Mouse (Mus musculus) urinary bladder, postnatal 14 days (tissue): ENCODE measurements around the gene H2afb3.
A peak's percentile ranks its signal among the peaks of the same experiment; 100 is the strongest.
"Not testable (repeated sequence)": the region's sequence is repeated elsewhere in the genome, so short reads cannot be mapped to it uniquely, and the experiment has no call there.

ENCODE experiments used
- DNase-seq: peaks from one replicate; pipeline ENCODE4 v3.0.0; 2021; ENCODE audit warnings: low spot score

Gene H2afb3

DNA sequence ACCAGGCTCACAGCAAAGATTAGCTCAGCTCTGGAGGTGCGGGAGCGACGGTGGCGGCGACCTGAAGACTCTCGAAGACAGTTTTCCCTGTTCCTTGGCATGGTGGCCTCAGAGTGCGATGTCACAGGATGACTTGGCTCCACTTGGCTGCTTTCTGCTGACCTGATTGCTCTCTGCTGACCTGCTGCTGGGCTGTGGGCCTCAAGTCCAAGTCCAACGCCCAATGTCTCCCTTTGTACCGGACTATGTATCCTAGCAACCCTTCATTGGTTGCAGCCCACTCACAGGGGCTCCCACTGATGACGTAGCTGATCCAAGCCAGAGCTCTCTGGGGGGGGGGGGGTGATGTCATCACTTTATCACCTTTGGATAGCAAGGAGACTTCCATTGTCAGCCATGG lies at the start of gene H2afb3:
Gene H2afb3 (minus strand): TSS at position 101 of the 400 bp plus-strand sequence.
- DNase-seq: not testable (repeated sequence)

DNA sequence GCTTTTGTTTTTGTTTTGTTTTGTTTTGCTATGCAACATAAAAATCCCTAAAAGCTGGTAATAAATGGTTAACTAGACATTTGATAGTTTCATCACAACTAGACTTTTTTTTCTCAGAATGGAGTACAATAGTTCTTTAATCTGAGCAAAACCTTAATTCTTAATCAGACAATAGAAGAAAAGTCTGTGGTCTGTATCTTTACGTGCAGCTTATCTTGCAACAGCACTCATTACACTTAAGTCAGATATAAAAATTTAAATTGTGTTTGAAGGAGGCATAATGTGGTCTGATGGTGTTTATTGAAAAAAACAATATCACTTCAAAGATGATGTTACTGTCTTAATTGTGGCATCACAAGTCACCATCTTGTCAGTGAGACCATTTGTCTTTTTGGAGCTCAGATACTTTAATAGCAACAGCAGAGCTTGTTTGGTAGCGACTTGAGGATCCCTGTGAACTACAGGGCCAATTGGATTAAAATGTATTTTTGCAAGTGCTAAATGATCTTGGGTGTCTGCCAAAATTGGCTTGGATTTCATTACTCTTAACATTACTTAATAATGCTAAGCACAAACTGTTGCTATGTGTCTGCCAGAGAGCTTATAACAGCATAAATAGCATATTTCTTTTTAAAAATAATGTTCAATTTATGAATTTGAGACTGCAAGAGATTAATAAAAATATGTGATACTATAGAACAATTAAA lies 11.3 kb downstream of the H2afb3 start:
- DNase-seq: no peak

DNA sequence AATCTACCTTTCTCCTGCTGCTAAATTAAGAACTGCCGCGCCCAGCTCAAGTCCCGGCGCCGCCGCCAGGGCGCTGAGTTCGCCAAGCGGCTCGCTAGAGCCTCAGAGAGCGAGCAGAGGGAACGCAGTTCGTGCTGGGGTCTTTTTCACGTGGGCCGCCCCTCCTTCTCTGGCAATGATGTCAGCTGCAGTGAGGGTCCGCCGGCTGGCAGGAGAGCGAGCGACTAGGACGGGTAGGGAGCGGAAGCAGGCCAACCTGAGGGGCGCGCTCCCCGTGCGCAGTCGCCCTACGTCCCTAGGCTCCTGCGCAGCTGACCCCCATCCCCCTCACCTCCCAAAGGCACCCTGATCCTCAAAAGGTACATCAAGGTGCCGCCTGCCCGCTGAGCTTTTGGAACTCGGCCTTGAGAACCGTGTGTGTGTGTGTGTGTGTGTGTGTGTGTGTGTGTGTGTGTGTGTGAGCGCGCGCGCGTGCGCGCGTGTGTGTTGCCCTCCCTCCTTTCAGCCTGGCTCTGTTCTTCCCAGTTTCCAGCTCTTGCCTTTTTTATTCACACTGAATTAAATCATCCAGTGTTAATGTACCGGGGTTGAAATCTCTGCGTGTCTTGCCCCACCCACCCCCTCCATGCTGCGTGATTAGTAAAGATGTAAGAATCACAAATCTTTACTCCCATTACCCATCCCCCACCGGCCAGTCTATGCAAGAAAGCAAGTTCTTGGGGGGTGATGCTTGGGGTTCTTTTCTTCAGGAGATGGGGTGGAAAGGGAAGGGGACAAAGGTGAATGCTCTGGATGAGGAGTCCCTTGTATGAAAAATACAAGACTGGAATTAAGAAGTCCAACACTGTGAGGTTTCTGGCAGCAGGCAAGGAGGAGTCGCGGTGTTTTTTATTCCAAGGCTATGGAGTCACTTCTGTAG lies 19.8 kb downstream of the H2afb3 start:
- DNase-seq: peak; percentile 4

DNA sequence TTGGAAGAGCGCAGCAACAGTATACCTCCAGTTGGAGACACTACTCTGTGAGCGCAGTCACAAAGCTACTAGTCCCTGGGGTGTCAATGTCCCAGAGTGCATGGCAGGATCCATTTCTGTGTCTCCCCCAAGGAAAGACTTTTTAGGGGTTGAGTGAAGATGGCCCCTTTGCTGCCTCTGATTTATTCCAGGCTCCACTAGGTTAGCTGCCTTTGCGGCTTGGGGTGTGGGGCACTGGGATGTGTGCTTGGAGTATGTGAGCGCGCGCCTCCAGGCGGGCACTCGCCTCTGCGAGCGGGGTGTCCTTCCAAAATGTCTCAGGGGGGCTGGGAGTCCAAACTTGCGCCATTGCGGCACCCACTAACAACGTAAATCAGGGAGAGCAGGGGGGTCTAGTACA lies 21.2 kb downstream of the H2afb3 start:
- DNase-seq: no peak

DNA sequence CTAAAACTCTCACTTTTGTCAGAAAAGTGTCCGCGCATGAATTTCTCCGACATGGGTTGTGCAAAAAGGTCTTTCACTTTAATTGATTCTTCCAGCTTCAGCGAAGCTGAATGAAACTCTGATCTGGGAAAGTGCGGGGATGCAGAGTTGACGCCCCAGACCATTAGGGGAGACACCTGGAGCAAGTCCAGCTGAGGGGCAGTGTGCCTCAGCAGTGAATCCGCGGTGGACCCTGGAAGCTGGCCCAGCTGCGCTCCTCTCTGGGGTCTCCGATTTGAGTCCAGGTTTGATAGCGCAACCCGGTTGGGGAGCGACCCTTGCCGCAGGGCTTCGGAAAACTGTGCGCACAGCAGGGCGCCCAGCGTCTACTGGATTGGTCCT lies 22.0 kb downstream of the H2afb3 start:
- DNase-seq: no peak

DNA sequence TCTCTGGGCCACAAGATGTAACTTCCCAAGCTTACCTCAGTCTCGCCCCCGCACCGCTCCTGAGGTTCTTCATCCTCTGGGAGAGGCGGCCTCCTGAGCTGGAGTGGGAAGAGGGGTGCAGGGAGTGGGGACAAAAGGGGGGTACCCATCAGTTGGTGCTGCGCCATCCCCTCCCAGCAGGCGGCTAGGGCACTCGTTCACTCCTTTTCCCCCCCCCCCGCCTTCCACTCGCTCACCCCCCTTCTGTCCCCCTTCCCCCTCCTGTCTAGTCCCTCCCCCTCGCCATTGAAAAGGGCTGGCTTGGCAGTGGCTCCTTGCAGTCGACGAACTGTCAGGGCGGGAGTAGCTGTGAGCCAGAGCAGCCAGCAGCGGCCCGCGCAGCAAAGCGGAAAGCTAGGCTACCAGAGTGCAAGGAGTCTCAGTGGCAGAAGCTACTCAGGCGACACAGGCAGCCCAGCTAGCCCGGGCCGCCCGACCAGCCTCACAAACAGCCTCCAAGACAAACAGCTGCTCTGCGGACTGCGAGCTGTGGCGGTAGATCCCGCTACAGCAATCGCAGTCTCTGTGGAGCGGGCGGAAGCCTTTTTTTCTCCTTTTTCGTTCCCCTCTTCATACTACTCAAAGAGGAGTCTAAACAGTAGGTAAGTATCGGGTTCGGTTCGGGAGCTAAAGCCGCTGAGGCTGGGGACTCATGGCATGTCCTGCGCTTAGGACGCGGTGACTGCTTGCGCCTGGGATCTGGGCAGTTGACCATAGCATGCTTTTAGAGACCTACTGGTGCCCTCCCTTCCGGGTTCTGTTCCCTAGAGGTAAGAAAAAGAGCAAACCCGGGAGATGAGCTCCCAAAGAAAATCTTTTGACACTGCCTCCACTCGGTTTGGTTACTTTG lies 22.6 kb downstream of the H2afb3 start, which contains the start of gene Pcdh11x:
Gene Pcdh11x (plus strand): TSS at position 249 of the 889 bp plus-strand sequence.
- peak; percentile 16 for DNase-seq

DNA sequence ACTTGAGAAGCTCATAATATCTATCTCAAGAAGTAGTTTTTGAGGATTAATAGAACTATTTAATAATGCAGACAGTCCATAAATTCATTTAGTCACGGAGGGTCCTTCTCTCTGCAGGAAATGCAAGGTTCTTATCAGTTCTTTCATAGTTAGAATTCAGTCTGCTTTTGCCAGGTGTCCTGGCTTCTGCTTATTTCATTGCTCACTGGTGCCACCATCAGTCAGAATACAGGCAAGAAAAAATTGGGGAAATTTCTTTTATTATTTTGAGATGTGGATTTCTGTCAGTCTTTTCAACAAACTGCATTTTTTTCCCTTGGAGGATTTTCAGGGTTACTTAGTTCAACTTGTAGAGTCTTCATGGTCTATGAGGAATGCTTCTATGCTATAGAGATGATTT lies 25.4 kb downstream of the H2afb3 start:
- no peak for DNase-seq

DNA sequence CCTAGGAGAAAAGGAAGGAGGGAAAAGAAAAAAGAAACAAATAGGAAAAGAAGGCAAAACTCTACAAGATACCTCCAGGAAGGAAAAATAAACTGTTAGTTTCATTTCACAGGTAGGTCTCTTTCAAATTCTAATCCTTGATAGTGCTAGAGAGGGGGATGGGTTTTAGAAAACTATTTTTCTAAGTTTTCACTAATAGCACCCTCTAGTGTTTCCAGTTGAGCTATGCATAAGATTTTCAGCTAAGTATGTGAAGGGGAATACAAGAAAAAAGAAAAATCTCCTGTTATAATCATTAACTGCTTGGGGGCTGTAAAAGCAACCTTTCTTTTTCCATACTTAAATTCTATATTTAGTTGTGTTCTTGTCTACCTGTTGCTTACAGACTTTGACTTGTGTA lies 27.4 kb downstream of the H2afb3 start:
- no peak for DNase-seq
